Mouse (Mus musculus): ENCODE measurements at regions not wholly inside any gene's neighbourhood (a gene's known extent, or its start where the extent isn't known, plus 50 kb on each side); places are given as distances from the start of the nearest gene placed in this dataset.

DNA sequence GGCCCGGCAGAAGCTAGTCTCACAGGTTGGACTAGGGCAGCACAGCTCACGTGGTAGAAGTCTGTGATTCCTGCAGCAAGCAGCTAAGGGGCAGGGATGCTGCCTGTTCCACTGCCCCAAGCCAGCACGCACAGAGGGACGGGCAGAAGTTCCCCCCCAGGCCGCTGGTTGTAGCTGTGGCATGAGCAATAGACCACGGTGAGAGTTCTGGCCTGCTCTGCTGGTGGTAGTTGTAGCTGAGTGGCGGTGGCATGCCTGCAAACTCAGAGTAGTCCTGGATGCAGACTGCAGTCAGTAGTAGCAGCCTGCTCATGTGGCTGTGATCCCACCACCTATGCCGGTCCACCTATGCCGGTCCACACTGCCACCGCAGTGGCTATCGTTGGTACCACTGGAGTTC lies 71.5 kb upstream of the Rpl39l start:
- no peak for TF ChIP-seq CTCF (IDR thresholded peaks at IDR 0.05; ENCODE audit: low read depth)
- H3K36me3 ChIP-seq (ENCODE audit: insufficient read depth): no peaks in the 10 kb centered on the region
- DNase-seq (no peak), ATAC-seq (ENCODE audit: insufficient read depth) (no peak)
- H3K4me1 ChIP-seq (ENCODE audit: insufficient read depth): no peaks in the 10 kb centered on the region
- no peak overlapping the region for H3K9ac ChIP-seq
- no peak overlapping the region for H3K27ac ChIP-seq (ENCODE audit: low read depth)
- H3K4me3 ChIP-seq (ENCODE audit: low read depth, low read length): no peak overlapping the region
- WGBS: 88% methylated on average over 11 of the region's 11 CpGs
- H3K27me3 ChIP-seq (ENCODE audit: insufficient read depth, low read length): no peaks in the 10 kb centered on the region
- H3K9me3 ChIP-seq (ENCODE audit: low read depth, low read length): no peaks in the 10 kb centered on the region
- H3K4me2 ChIP-seq: no peak overlapping the region

DNA sequence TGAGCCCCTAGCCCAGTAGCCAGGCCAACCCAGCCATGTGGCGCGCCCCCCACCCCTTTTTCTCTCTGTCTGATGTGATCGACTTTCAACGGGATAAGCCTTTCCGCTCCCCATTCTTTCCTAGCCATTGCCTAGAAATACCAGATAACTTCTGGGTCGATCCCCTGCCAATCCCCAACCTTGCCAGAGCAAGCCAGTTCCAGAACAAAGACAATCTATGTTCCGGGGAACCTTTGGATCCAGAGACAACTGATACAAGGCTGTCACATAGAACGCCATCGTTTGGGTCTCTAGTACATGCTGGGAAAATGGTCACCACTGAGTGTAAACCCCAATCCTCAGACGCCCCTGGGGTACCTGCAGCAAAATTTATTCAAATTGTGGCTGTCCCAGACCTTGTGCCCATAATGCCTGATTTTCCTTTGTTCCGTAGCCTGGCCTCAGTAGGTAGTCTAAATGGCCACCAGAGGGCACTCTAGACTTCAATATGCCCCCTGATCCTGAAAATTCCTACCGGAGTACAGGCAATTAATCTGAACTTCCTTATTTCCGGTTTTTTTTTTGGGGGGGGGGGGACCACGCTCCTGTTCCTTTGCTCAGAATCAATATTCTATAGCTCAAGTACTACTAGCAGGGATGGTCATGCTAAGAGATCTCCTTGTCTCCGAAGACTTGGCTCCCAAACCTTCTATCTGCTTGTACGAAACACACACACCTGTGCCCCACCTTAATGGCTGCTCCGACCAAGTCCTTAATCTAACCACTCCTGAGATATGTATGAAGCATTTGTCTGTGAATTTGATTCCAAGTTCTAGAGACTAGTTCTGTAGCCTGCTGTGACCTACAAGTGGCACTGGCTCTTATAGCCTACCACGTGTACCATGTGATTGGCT lies 81.3 kb upstream of the Rpl39l start:
- Histone ChIP-seq H3K9ac (no peak overlapping the region), H3K4me2 (no peak overlapping the region), H3K4me1 (ENCODE audit: insufficient read depth) (no peaks in the 10 kb centered on the region), H3K9me3 (ENCODE audit: low read depth, low read length) (no peaks in the 10 kb centered on the region), H3K27me3 (ENCODE audit: insufficient read depth, low read length) (no peaks in the 10 kb centered on the region), H3K36me3 (ENCODE audit: insufficient read depth) (no peaks in the 10 kb centered on the region), H3K27ac (ENCODE audit: low read depth) (no peak overlapping the region), H3K4me3 (ENCODE audit: low read depth, low read length) (no peak overlapping the region)
- 59% methylated on average over 18 of the region's 18 CpGs for WGBS
- peak; percentile 86 for DNase-seq
- ATAC-seq (ENCODE audit: insufficient read depth): peak; percentile 38; the same call in 1 of the 2 replicates
- TF ChIP-seq CTCF (IDR thresholded peaks at IDR 0.05; ENCODE audit: low read depth): peak; percentile 77

DNA sequence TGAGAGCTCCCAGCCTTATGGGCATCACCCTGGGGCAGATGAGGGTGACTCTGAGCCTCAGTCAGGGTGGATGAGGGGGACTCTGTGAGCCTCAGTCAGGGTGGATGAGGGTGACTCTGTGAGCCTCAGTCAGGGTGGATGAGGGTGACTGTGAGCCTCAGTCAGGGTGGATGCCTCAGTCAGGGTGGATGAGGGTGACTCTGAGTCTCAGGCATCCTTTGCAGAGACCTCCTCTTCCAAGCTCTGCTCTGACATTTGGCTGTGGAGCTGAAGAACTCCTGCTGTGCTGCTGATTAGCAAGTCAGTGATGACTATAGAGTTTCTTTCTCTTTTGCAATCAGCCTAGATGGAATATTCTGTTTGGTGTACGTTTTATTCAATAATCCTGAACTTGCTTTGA lies 83.7 kb upstream of the Rpl39l start:
- DNase-seq: peak; percentile 3
- TF ChIP-seq CTCF (IDR thresholded peaks at IDR 0.05; ENCODE audit: low read depth): no peak
- 9% methylated on average over 1 of the region's 1 CpGs for WGBS
- Histone ChIP-seq H3K4me3 (ENCODE audit: low read depth, low read length) (no peak overlapping the region), H3K9ac (no peak overlapping the region), H3K4me1 (ENCODE audit: insufficient read depth) (no peaks in the 10 kb centered on the region), H3K27me3 (ENCODE audit: insufficient read depth, low read length) (no peaks in the 10 kb centered on the region), H3K9me3 (ENCODE audit: low read depth, low read length) (no peaks in the 10 kb centered on the region), H3K4me2 (no peak overlapping the region), H3K36me3 (ENCODE audit: insufficient read depth) (no peaks in the 10 kb centered on the region), H3K27ac (ENCODE audit: low read depth) (no peak overlapping the region)
- no peak for ATAC-seq (ENCODE audit: insufficient read depth)

DNA sequence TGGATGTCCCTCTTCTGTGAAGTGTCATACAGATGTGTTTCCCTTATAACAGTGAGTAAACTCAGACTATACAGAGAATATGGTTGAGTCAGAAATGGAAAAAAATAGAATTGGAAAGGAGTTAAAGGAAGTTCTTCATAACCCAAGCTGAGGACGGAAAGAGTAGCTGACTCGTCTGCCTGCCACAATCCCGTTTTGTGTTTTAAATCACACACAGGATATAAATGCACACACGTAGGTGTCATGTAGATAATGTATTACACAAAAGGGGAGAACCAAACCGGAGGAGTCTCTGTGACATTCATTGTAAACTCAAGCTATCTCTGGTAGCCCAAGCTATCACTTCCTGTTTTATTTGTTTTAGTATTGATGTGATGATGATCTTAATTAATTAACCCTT lies 84.6 kb upstream of the Rpl39l start:
- Histone ChIP-seq H3K27ac (ENCODE audit: low read depth) (no peak overlapping the region), H3K36me3 (ENCODE audit: insufficient read depth) (no peaks in the 10 kb centered on the region), H3K4me1 (ENCODE audit: insufficient read depth) (no peaks in the 10 kb centered on the region), H3K4me2 (no peak overlapping the region), H3K27me3 (ENCODE audit: insufficient read depth, low read length) (no peaks in the 10 kb centered on the region), H3K9ac (no peak overlapping the region), H3K4me3 (ENCODE audit: low read depth, low read length) (no peak overlapping the region), H3K9me3 (ENCODE audit: low read depth, low read length) (no peaks in the 10 kb centered on the region)
- DNase-seq (no peak), ATAC-seq (ENCODE audit: insufficient read depth) (no peak)
- WGBS: 39% methylated on average over 5 of the region's 5 CpGs
- no peak for TF ChIP-seq CTCF (IDR thresholded peaks at IDR 0.05; ENCODE audit: low read depth)

DNA sequence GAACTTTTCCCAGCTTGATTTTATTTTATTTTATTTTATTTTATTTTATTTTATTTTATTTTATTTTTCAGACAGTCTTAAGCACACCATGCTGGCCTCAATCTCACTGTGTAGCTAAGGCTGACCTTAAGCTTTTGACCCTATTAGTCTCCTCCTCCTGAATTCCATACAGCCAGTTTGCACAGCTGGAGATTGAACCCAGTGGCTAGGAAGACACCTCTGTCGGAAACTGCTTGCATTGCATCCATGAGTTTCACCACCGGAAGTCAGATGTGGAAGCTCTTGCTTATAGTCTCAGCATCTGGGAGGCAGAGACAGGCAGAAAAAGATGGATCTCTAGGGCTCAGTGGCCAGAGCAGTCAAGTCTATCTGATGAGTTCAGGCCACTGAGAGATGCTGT lies 86.4 kb upstream of the Grin2a start:
- H3K4me1 ChIP-seq (ENCODE audit: insufficient read depth): no peaks in the 10 kb centered on the region
- H3K36me3 ChIP-seq (ENCODE audit: insufficient read depth): no peaks in the 10 kb centered on the region
- H3K9ac ChIP-seq: no peak overlapping the region
- 31% methylated on average over 2 of the region's 2 CpGs for WGBS
- TF ChIP-seq CTCF (IDR thresholded peaks at IDR 0.05; ENCODE audit: low read depth): no peak
- H3K27ac ChIP-seq (ENCODE audit: low read depth): no peak overlapping the region
- H3K27me3 ChIP-seq (ENCODE audit: insufficient read depth, low read length): no peaks in the 10 kb centered on the region
- H3K4me3 ChIP-seq (ENCODE audit: low read depth, low read length): no peak overlapping the region
- H3K9me3 ChIP-seq (ENCODE audit: low read depth, low read length): no peaks in the 10 kb centered on the region
- ATAC-seq (ENCODE audit: insufficient read depth) (no peak), DNase-seq (no peak)
- H3K4me2 ChIP-seq: no peak overlapping the region

DNA sequence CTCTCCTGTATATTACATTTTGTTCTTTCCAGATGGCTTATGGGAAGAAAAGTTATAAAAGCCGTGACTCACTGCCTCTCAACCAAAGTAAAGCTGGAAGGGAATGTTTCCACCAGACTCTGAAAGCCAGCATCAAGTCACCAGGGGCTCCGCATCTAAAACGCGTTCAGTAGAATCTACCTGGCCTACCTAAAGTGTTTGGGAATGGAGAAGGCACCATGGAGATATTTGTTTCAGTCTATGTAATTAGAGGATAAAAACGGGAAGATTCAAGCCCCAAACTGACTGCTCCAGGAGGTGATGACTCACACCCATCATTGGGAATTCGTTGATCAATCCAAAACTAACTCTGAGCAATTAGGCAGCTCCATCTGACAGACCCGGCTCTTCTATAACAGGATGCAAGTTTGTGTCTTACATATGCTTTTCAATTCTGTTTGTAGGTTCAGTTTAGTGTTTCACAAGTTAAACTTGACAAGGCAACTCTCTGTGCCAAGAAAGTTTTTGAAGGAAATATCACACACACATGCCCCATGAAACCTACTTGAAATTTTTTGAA lies 84.8 kb upstream of the Grin2a start:
- DNase-seq: no peak
- no peak for TF ChIP-seq CTCF (IDR thresholded peaks at IDR 0.05; ENCODE audit: low read depth)
- H3K9me3 ChIP-seq (ENCODE audit: low read depth, low read length): no peaks in the 10 kb centered on the region
- H3K27me3 ChIP-seq (ENCODE audit: insufficient read depth, low read length): no peaks in the 10 kb centered on the region
- H3K4me2 ChIP-seq: no peak overlapping the region
- no peaks in the 10 kb centered on the region for H3K4me1 ChIP-seq (ENCODE audit: insufficient read depth)
- H3K27ac ChIP-seq (ENCODE audit: low read depth): no peak overlapping the region
- no peaks in the 10 kb centered on the region for H3K36me3 ChIP-seq (ENCODE audit: insufficient read depth)
- no peak for ATAC-seq (ENCODE audit: insufficient read depth)
- WGBS: 80% methylated on average over 7 of the region's 7 CpGs
- H3K9ac ChIP-seq: no peak overlapping the region
- H3K4me3 ChIP-seq (ENCODE audit: low read depth, low read length): no peak overlapping the region

DNA sequence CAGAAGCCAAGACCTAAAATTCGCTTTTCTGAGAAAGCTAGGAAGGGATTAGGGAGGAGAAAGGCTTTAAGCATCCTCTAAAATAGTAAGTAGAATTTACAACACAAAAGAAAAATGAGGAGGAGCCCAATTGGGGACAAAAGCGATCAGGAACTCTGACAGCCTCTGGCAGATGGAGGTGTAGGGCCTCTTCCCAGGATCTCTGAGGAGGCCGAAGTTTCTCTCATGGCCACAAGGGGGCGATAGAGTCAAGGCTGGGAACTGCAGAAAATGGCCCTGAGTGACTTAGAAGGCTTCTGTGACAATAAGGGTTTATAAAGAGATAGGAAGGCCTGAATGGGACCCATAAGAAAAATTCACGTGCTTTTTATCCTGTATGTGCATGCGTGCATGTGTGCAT lies 77.8 kb upstream of the Grin2a start:
- H3K4me1 ChIP-seq (ENCODE audit: insufficient read depth): no peaks in the 10 kb centered on the region
- peak; percentile 86 for TF ChIP-seq CTCF (IDR thresholded peaks at IDR 0.05; ENCODE audit: low read depth)
- no peaks in the 10 kb centered on the region for H3K9me3 ChIP-seq (ENCODE audit: low read depth, low read length)
- no peaks in the 10 kb centered on the region for H3K27me3 ChIP-seq (ENCODE audit: insufficient read depth, low read length)
- no peaks in the 10 kb centered on the region for H3K36me3 ChIP-seq (ENCODE audit: insufficient read depth)
- no peak overlapping the region for H3K4me3 ChIP-seq (ENCODE audit: low read depth, low read length)
- no peak overlapping the region for H3K4me2 ChIP-seq
- H3K9ac ChIP-seq: no peak overlapping the region
- H3K27ac ChIP-seq (ENCODE audit: low read depth): no peak overlapping the region
- 28% methylated on average over 6 of the region's 6 CpGs for WGBS
- DNase-seq (peak; percentile 79), ATAC-seq (ENCODE audit: insufficient read depth) (no peak)
